Comparison of ENCODE assay signal across 8 mouse cellular contexts in genomic region chr3:102715066-102715584, GRCm38 (mm10). TPM values are rescaled to one million over a fixed set of nuclear protein-coding genes. Genes with fewer than 3 reads are reported as not detected.
A peak's percentile ranks its signal among the peaks of the same experiment; 100 is the strongest.
DNase-seq lines count a peak whose midpoint lies in the region; ATAC-seq and TF ChIP-seq lines count a peak whose summit lies in the region.

No protein-coding gene starts in this region.

- no peak overlapping the region for H3ac ChIP-seq in myocyte (ENCODE audit: control insufficient read depth, insufficient read length)

- no peaks in the 10 kb centered on the region for H3K9me3 ChIP-seq in embryonic facial prominence, embryonic 14.5 days (ENCODE audit: control insufficient read depth, low read length)
- no peaks in the 10 kb centered on the region for H3K9me3 ChIP-seq in kidney, embryonic 15.5 days (replicated peaks)
- H3K9me3 ChIP-seq in liver, embryonic 11.5 days (ENCODE audit: control insufficient read depth, low read length): no peaks in the 10 kb centered on the region

- ATAC-seq in embryonic facial prominence, embryonic 14.5 days (ENCODE audit: low read depth): peak; percentile 72
- peak; percentile 67 for ATAC-seq in kidney, embryonic 15.5 days (replicated peaks; ENCODE audit: low FRiP score)
- ATAC-seq in liver, embryonic 11.5 days (replicated peaks; ENCODE audit: low FRiP score): peak; percentile 81

- no peaks in the 10 kb centered on the region for H3K79me2 ChIP-seq in myocyte (ENCODE audit: control insufficient read depth, insufficient read depth)

- WGBS in embryonic facial prominence, embryonic 14.5 days: 34% methylated on average over 11 of the region's 11 CpGs
- 22% methylated on average over 11 of the region's 11 CpGs for WGBS in kidney, embryonic 15.5 days
- WGBS in liver, embryonic 11.5 days: 13% methylated on average over 11 of the region's 11 CpGs

- peak overlapping the region; percentile 7; the same call in 1 of the 2 replicates for H3K4me3 ChIP-seq in embryonic facial prominence, embryonic 14.5 days (ENCODE audit: low read depth, low read length)
- peak overlapping the region; percentile 23 for H3K4me3 ChIP-seq in kidney, embryonic 15.5 days (replicated peaks)
- peak overlapping the region; percentile 35 for H3K4me3 ChIP-seq in liver, embryonic 11.5 days (ENCODE audit: low read depth, low read length)
- no peak overlapping the region for H3K4me3 ChIP-seq in myocyte

- peak; percentile 88 to 90 for DNase-seq in B cell, adult 2 months
- DNase-seq in adrenal gland, postnatal 4 days (ENCODE audit: low spot score in 2 of 2): peak; percentile 19 to 48
- DNase-seq in embryonic facial prominence, embryonic 14.5 days (ENCODE audit: low spot score): peak; percentile 89
- DNase-seq in heart, adult 9 months (ENCODE audit: low spot score in 2 of 2): peak; percentile 64 to 86
- peak; percentile 68 for DNase-seq in liver, embryonic 11.5 days (ENCODE audit: low spot score)
- DNase-seq in spleen, postnatal 4 days (ENCODE audit: low spot score in 2 of 2): peak; percentile 74 to 89

- no peak for TF ChIP-seq POLR2A in myocyte (IDR thresholded peaks at IDR 0.05; ENCODE audit: insufficient read length, low read depth)

- no peaks in the 10 kb centered on the region for H3K36me3 ChIP-seq in embryonic facial prominence, embryonic 14.5 days (ENCODE audit: control insufficient read depth, insufficient read depth, low read length)
- H3K36me3 ChIP-seq in kidney, embryonic 15.5 days: no peaks in the 10 kb centered on the region
- no peaks in the 10 kb centered on the region for H3K36me3 ChIP-seq in liver, embryonic 11.5 days (ENCODE audit: control insufficient read depth, insufficient read depth, low read length)
- H3K36me3 ChIP-seq in myocyte (ENCODE audit: control insufficient read depth, insufficient read depth): no peaks in the 10 kb centered on the region

- no peaks in the 10 kb centered on the region for H3K4me1 ChIP-seq in embryonic facial prominence, embryonic 14.5 days (ENCODE audit: control insufficient read depth, insufficient read depth, low read length)
- 0 out of 2 replicates have a peak, but pooled peaks cover 2% of the 10 kb centered on the region for H3K4me1 ChIP-seq in kidney, embryonic 15.5 days
- no peaks in the 10 kb centered on the region for H3K4me1 ChIP-seq in liver, embryonic 11.5 days (replicated peaks; ENCODE audit: control insufficient read depth, insufficient read depth, low read length)

- H3K4me2 ChIP-seq in embryonic facial prominence, embryonic 14.5 days (ENCODE audit: low read depth, low read length): peak overlapping the region; percentile 46
- H3K4me2 ChIP-seq in kidney, embryonic 15.5 days: peak overlapping the region; percentile 49
- peak overlapping the region; percentile 61 for H3K4me2 ChIP-seq in liver, embryonic 11.5 days
- peak overlapping the region; percentile 45 for H3K4me2 ChIP-seq in myocyte (ENCODE audit: low read depth)

- H3K27ac ChIP-seq in embryonic facial prominence, embryonic 14.5 days (replicated peaks; ENCODE audit: low read depth, low read length): no peak overlapping the region
- H3K27ac ChIP-seq in kidney, embryonic 15.5 days: no peak overlapping the region
- no peak overlapping the region for H3K27ac ChIP-seq in liver, embryonic 11.5 days (ENCODE audit: low read depth, low read length)

- no peak overlapping the region for H3K9ac ChIP-seq in embryonic facial prominence, embryonic 14.5 days (ENCODE audit: low read depth, low read length)
- no peak overlapping the region for H3K9ac ChIP-seq in kidney, embryonic 15.5 days
- peak overlapping the region; percentile 53 for H3K9ac ChIP-seq in liver, embryonic 11.5 days (ENCODE audit: low read depth, low read length)

- H3K27me3 ChIP-seq in embryonic facial prominence, embryonic 14.5 days (replicated peaks; ENCODE audit: control insufficient read depth, insufficient read depth, low read length): no peaks in the 10 kb centered on the region; the same call in 1 of the 2 replicates
- peaks cover 6% of the 10 kb centered on the region; the same call in 1 of the 2 replicates for H3K27me3 ChIP-seq in kidney, embryonic 15.5 days
- no peaks in the 10 kb centered on the region for H3K27me3 ChIP-seq in liver, embryonic 11.5 days (replicated peaks; ENCODE audit: control insufficient read depth, insufficient read depth, low read length)
- H3K27me3 ChIP-seq in myocyte (ENCODE audit: control insufficient read depth, insufficient read depth, insufficient read length): no peaks in the 10 kb centered on the region

TF ChIP-seq in myocyte, 11 proteins besides CTCF, POLR2A, EP300 and RAD21:
- TF ChIP-seq TCF12 (IDR thresholded peaks at IDR 0.05; ENCODE audit: insufficient read depth, poor library complexity, severe bottlenecking): no peak
- no peak for TF ChIP-seq SRF (IDR thresholded peaks at IDR 0.05; ENCODE audit: control insufficient read depth, insufficient read length, low read depth)
- TF ChIP-seq REST (IDR thresholded peaks at IDR 0.05; ENCODE audit: insufficient read depth, insufficient read length): no peak
- no peak for TF ChIP-seq MAX (IDR thresholded peaks at IDR 0.05; ENCODE audit: low read depth)
- no peak for TF ChIP-seq POLR2AphosphoS2 (IDR thresholded peaks at IDR 0.05; ENCODE audit: insufficient read length, low read depth)
- no peak for TF ChIP-seq USF1 (IDR thresholded peaks at IDR 0.05; ENCODE audit: low read depth)
- TF ChIP-seq TCF3 (IDR thresholded peaks at IDR 0.05; ENCODE audit: insufficient read length, low read depth): no peak
- no peak for TF ChIP-seq CEBPB (IDR thresholded peaks at IDR 0.05; ENCODE audit: insufficient read depth, poor library complexity, severe bottlenecking)
- TF ChIP-seq MYOG (IDR thresholded peaks at IDR 0.05; ENCODE audit: control insufficient read depth in 1 of 3, insufficient read depth in 1 of 3, insufficient read length in 2 of 3, low read depth in 2 of 3): no peak
- TF ChIP-seq MYOD1 (IDR thresholded peaks at IDR 0.05; ENCODE audit: control insufficient read depth in 1 of 3, insufficient read length in 2 of 3, low read depth in 2 of 3): no peak
- TF ChIP-seq E2F4 (IDR thresholded peaks at IDR 0.05; ENCODE audit: insufficient read depth): no peak

RNA-seq across cellular contexts. Expression of gene Tspan2, which starts 19.2 kb away (rescaled TPM):
- 10 to 100 TPM; 15.3 to 19.9 TPM for total RNA-seq in adrenal gland, postnatal 4 days (2021)
- polyA plus RNA-seq in embryonic facial prominence, embryonic 14.5 days (2014; fragmentation: Nextera tagmentation; extraction: Ambion mirVana): 8.4 and 10.1 TPM in 2 replicates
- 7.4 and 9.1 TPM in 2 replicates for polyA plus RNA-seq in kidney, embryonic 15.5 days (2015; fragmentation: Nextera tagmentation; extraction: Ambion mirVana)
- 4.2 and 5.3 TPM in 2 replicates for polyA plus RNA-seq in liver, embryonic 11.5 days (2014; fragmentation: Nextera tagmentation; extraction: Ambion mirVana)
- 3.0 TPM for polyA plus RNA-seq in myocyte (2012; fragmentation: generic; extraction: Trizol)

Comparison
In these comparisons a context has a peak if more than half of its experiments do, and no peak if none do; other contexts are left out.
1. DNase-seq: peak in every context shown above with its lines; median percentile 89 in B cell, adult 2 months; 89 in embryonic facial prominence, embryonic 14.5 days; 82 in spleen, postnatal 4 days; 75 in heart, adult 9 months; 68 in liver, embryonic 11.5 days; 34 in adrenal gland, postnatal 4 days.